Mouse (Mus musculus) G1E (cell line): Measurements from ENCODE around the gene Slc4a3. TPM values are rescaled to one million over a fixed set of nuclear protein-coding genes. Genes with fewer than 3 reads are reported as not detected.

Source experiments
- ATAC-seq: 2 replicates; pipeline ENCODE4 v1.8.0; 2016; ENCODE audit warnings: mild to moderate bottlenecking; ENCODE audit not compliant: insufficient number of reproducible peaks, poor library complexity, low FRiP score, severe bottlenecking; ENCODE audit errors: extremely low read depth
- DNase-seq: peaks from one replicate; pipeline ENCODE4 v3.0.0; 2012; ENCODE audit warnings: low spot score
- H3K27me3 ChIP-seq: 2 replicates; pipeline ENCODE4 v1.6.1; 2012; ENCODE audit warnings: mild to moderate bottlenecking, low read length, inconsistent platforms; ENCODE audit not compliant: insufficient read depth
- H3K36me3 ChIP-seq: replicated peaks from 2 replicates; pipeline ENCODE3; 2012; ENCODE audit warnings: mild to moderate bottlenecking, inconsistent platforms
- H3K4me1 ChIP-seq: 2 replicates; pipeline ENCODE4 v1.6.1; 2012; ENCODE audit warnings: low read depth, low read length, inconsistent platforms, mixed read lengths; ENCODE audit not compliant: insufficient read depth
- H3K4me3 ChIP-seq: 2 replicates; pipeline ENCODE4 v1.5.1; 2012; ENCODE audit warnings: low read depth, mild to moderate bottlenecking, inconsistent platforms, low read length, moderate library complexity, mixed read lengths
- H3K9me3 ChIP-seq: replicated peaks from 2 replicates; pipeline ENCODE4 v1.6.1; 2012; ENCODE audit warnings: inconsistent platforms
- CTCF ChIP-seq: IDR thresholded peaks from 2 replicates; pipeline ENCODE4 v1.5.1; 2012; ENCODE audit warnings: low read depth, low read length, inconsistent platforms, mixed read lengths
- GATA1 ChIP-seq: IDR thresholded peaks from 2 replicates; pipeline ENCODE4 v1.6.1; 2012; ENCODE audit warnings: borderline replicate concordance, low read length, inconsistent platforms, mixed read lengths
- GATA2 ChIP-seq: IDR thresholded peaks from 2 replicates; pipeline ENCODE4 v1.6.1; 2012; ENCODE audit warnings: low read depth, low read length, inconsistent platforms, borderline replicate concordance
- POLR2AphosphoS5 ChIP-seq: IDR thresholded peaks from 2 replicates; pipeline ENCODE4 v1.6.1; 2012; ENCODE audit warnings: low read depth, low read length, inconsistent platforms; ENCODE audit not compliant: insufficient replicate concordance
- TAL1 ChIP-seq: conservative IDR thresholded peaks from 2 replicates; pipeline ENCODE4 v1.6.1; 2012; ENCODE audit warnings: low read depth, low read length, inconsistent platforms, mixed read lengths
- polyA plus RNA-seq: library from polyadenylated mRNA; stranded (reverse); fragments of >175 nt; gene quantifications from 2 replicates; pipeline ENCODE4 v1.2.3, GENCODE M21; 2012
- total RNA-seq, 2 experiments: library from RNA; stranded (forward) in 1 of 2; stranded (reverse) in 1 of 2; fragments of 200-1000 nt in 1 of 2; fragments of >200 nt in 1 of 2; fragmentation: Nextera tagmentation in 1 of 2; gene quantifications; 2 replicates each; pipeline ENCODE4 v1.2.3; 2014 to 2017

The Slc4a3 gene
- total and polyA plus RNA-seq, 3 experiments = 0.05 TPM; not detected in 2

- ATAC-seq (no peak), DNase-seq (no peak)
- H3K4me3 ChIP-seq = no peak overlapping the region
- H3K4me1 ChIP-seq = no peaks in the 10 kb centered on the region
- no peaks in the 10 kb centered on the region for H3K36me3 ChIP-seq
- no peak for TF ChIP-seq POLR2AphosphoS5
- no peak for TF ChIP-seq TAL1
- H3K27me3 ChIP-seq = peaks cover 5% of the 10 kb centered on the region; the same call in 1 of the 2 replicates
- no peaks in the 10 kb centered on the region for H3K9me3 ChIP-seq
Observed at GRCm38 (mm10) chr1:75564916-75565315, 18.9 kb downstream of the Slc4a3 start.

DNA sequence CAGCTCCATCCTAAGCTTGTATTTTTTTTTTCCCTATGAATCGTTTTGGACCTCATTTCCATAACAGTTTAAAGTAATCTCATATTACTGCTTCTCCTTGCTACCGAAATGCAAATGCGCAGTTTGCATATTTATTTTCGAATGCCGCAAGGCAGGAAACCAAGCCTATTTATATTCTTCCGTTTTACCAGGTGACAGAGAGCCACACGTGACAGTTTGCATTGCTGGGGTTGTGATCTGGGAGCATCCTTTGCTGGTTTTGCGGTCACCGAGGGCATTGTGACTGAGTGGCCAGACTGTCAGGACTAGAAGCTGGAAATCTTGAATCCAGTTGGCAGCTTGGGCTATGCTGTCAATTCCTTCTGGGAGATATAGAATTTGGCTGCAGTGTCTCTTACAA lies 19.6 kb downstream of the Slc4a3 start:
- no peak for DNase-seq
- H3K4me1 ChIP-seq = no peaks in the 10 kb centered on the region
- TF ChIP-seq GATA1 = no peak
- no peak for TF ChIP-seq CTCF
- no peak for TF ChIP-seq POLR2AphosphoS5
- TF ChIP-seq TAL1 = no peak
- no peak for TF ChIP-seq GATA2
- no peak overlapping the region for H3K4me3 ChIP-seq
- no peaks in the 10 kb centered on the region for H3K36me3 ChIP-seq
- ATAC-seq = no peak
- no peaks in the 10 kb centered on the region for H3K9me3 ChIP-seq
- peaks cover 12% of the 10 kb centered on the region for H3K27me3 ChIP-seq

GRCm38 (mm10) chr1:75570403-75570802 lies 24.3 kb downstream of the Slc4a3 start:
- H3K27me3 ChIP-seq = peaks cover 29% of the 10 kb centered on the region
- H3K4me3 ChIP-seq = no peak overlapping the region
- H3K9me3 ChIP-seq = no peaks in the 10 kb centered on the region
- TF ChIP-seq GATA2 (no peak), GATA1 (no peak), POLR2AphosphoS5 (no peak), TAL1 (no peak), CTCF (no peak)
- no peak for ATAC-seq
- no peak for DNase-seq
- H3K36me3 ChIP-seq = no peaks in the 10 kb centered on the region
- no peaks in the 10 kb centered on the region for H3K4me1 ChIP-seq

DNA sequence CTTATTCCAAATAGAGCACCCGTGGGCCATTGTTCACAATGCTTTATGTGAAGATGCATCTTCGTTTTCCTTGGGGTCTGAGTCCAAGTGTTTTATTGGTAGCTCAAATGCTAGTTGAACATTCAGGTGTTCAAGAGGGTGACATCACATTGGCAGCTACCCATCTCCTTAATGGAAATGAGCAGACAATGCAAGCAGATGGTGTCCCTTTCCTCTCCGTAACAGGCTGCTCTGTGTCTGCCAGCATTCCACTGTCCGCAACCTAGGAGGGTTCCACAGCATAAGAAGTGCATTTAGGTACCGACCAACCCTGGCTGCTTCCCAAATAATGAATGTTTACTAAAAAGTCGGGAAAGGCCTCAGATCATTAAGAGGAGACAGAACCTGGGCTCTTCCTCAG lies 26.7 kb downstream of the Slc4a3 start:
- Histone ChIP-seq H3K4me1 (no peaks in the 10 kb centered on the region), H3K36me3 (no peaks in the 10 kb centered on the region), H3K27me3 (peaks cover 29% of the 10 kb centered on the region), H3K4me3 (no peak overlapping the region), H3K9me3 (no peaks in the 10 kb centered on the region)
- no peak for ATAC-seq
- TF ChIP-seq GATA2 = no peak
- TF ChIP-seq TAL1 = no peak
- TF ChIP-seq GATA1 = no peak
- no peak for TF ChIP-seq POLR2AphosphoS5
- TF ChIP-seq CTCF = no peak
- DNase-seq = no peak

- ATAC-seq = no peak
- no peak for DNase-seq
- Histone ChIP-seq H3K36me3 (no peaks in the 10 kb centered on the region), H3K4me3 (no peak overlapping the region), H3K9me3 (no peaks in the 10 kb centered on the region), H3K4me1 (no peaks in the 10 kb centered on the region), H3K27me3 (peaks cover 26% of the 10 kb centered on the region)
- TF ChIP-seq TAL1 = no peak
- no peak for TF ChIP-seq GATA2
- TF ChIP-seq POLR2AphosphoS5 = no peak
- TF ChIP-seq GATA1 = no peak
- TF ChIP-seq CTCF = no peak
Observed at GRCm38 (mm10) chr1:75573715-75574114, 27.6 kb downstream of the Slc4a3 start.

DNA sequence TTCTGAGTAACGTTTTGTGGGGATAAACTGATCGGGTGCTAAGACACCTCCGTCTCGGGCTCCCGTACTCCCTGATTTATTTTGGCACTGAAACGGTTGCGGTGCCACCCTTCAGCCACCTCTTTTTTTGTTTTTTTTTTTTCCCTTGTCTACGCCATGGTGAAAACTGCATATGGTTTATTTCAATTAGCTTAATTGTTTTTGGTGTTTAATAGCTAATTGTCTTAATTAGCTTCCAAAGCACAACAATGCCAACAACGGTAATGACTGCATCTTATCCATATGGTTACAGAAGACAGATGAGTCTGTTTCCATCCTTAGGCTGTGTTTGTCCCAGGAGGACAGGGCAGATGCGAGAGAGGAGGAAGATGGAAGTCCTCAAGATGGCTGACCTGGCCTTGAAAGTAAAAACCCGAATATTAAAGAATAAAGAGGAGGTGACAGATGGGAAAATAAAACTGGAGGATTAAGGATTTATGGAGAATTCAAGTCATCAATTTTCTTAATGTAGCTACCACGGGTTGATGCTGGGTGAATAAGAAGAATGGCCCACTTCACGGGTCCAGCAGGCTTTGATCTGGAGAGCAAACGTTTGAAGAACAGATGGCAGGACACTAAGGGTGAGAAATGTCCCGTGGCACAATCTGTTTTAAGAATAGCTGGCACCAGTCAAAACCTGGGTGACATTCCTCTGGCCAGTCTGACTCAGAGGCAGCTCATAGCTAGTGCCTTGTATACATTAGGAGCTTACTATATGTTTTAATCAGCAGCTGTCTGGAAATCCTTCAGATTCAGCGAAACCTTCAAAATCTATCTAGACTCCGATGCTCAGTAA lies 28.6 kb downstream of the Slc4a3 start:
- Histone ChIP-seq H3K27me3 (peaks cover 26% of the 10 kb centered on the region), H3K4me1 (no peaks in the 10 kb centered on the region), H3K36me3 (no peaks in the 10 kb centered on the region), H3K4me3 (no peak overlapping the region), H3K9me3 (no peaks in the 10 kb centered on the region)
- no peak for TF ChIP-seq POLR2AphosphoS5
- no peak for TF ChIP-seq TAL1
- TF ChIP-seq GATA2 = no peak
- TF ChIP-seq CTCF = no peak
- TF ChIP-seq GATA1 = no peak
- no peak for ATAC-seq
- no peak for DNase-seq
